Mouse (Mus musculus): Measurements from ENCODE around the gene Rplp0. TPM values are rescaled to one million over a fixed set of nuclear protein-coding genes. Genes with fewer than 3 reads are reported as not detected.

Gene Rplp0
- total RNA-seq, 2 experiments from 2014 or later = 657 to 680 TPM

GRCm38 (mm10) chr5:115579363-115579762, 20.1 kb downstream of the Rplp0 start:
- intact Hi-C loops (cut with DNase I) = no loop called here
- DNase-seq = no peak

DNA sequence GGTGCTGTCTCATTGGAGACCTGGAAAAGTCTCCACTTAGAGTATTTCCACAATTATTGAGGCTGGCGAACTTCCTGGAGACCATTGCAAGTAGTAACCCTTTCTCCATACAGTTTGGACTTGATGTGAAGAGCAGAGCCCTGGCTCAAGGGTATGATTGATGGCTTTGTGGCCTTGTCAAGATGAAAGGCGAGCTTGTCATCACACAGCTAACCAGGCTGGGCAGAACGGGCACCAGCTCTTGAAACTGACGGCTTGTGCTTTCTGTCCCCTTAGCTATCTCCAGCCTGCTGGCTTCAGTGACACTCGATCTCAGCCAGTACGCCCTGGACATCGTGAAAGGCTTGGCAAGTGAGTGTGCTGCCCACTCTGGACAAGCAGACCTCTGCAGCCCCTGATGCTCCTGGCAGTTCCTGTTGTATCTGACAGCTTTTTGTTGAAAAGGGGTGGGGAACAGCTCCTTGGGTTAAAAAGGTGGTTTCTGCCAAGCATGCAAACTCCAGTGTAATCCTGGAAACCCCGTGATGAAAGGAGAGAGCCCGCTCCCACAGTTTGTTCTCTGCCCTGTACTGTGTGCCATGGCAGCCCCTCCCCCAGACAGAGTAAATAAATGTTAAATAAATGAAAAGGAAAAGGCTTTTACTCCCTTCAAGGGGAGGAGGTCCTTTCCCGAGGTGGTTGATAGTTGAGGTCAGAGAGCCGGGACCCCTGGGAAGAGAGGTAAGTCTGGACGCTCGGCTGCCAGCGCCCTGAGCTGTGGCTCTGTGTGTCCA, 21.1 kb downstream of the Rplp0 start:
- intact Hi-C loops (cut with DNase I) = no loop called here
- no peak for DNase-seq

GRCm38 (mm10) chr5:115581662-115582061, 22.4 kb downstream of the Rplp0 start:
- DNase-seq = no peak
- intact Hi-C loops (cut with DNase I) = no loop called here

DNA sequence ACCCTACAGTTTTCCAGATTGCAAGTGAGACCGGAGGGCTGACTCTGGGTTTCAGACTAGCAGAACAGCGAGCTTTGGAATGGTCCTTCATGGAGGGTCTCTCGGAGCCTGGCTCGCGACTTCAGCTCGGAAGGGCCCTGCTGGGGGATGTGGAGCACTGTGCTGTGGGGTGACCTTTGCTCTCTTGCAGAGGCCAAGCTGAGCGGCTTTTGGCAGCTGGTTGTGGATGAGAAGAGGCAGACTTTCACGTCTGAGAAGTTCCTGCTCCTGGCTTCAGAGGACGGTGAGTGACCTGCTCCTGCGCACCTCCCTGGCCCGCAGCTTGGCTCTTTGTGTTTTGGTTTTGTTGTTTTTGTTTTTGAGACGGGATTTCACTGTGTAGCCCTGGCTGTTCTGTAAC, 26.3 kb downstream of the Rplp0 start:
- intact Hi-C loops (cut with DNase I) = no loop called here
- no peak for DNase-seq

GRCm38 (mm10) chr5:115586166-115586565, 26.9 kb downstream of the Rplp0 start:
- intact Hi-C loops (cut with DNase I) = no loop called here
- no peak for DNase-seq

GRCm38 (mm10) chr5:115586780-115587179, 27.5 kb downstream of the Rplp0 start:
- intact Hi-C loops (cut with DNase I) = no loop called here
- DNase-seq = no peak

GRCm38 (mm10) chr5:115591028-115591427, 31.8 kb downstream of the Rplp0 start:
- intact Hi-C loops (cut with DNase I) = no loop called here
- DNase-seq = no peak

- intact Hi-C loops (cut with DNase I) = no loop called here
- no peak for DNase-seq
Observed at GRCm38 (mm10) chr5:115591506-115591905, 32.2 kb downstream of the Rplp0 start.

- intact Hi-C loops (cut with DNase I) = no loop called here
- no peak for DNase-seq
Observed at GRCm38 (mm10) chr5:115603561-115603960, 44.3 kb downstream of the Rplp0 start.

- intact Hi-C loops (cut with DNase I) = no loop called here
- DNase-seq = no peak
Observed at GRCm38 (mm10) chr5:115611566-115611965, 52.3 kb downstream of the Rplp0 start.

Small RNAs within 50 kb of the gene (microRNA-seq; reads per million reads assigned to microRNA genes)
- gene Mir7029 = not detected

Other genes starting within 250 kb of the Rplp0 start
- 10 to 100 TPM; 58.7 to 59.4 TPM for gene Srsf9, start 232.3 kb upstream of the Rplp0 start, total RNA-seq (2021)
- gene Gatc, start 218.3 kb upstream of the Rplp0 start, total RNA-seq (2021) = 10 to 100 TPM; 29.6 to 29.7 TPM
- gene Triap1, start 218.2 kb upstream of the Rplp0 start, total RNA-seq (2021) = 10 to 100 TPM; 30.3 to 30.5 TPM
- 100 to 1,000 TPM; 489 to 518 TPM for gene Cox6a1, start 210.5 kb upstream of the Rplp0 start, total RNA-seq (2021)
- gene Msi1, start 129.9 kb upstream of the Rplp0 start, total RNA-seq (2021) = 100 to 1,000 TPM; 110 to 114 TPM
- gene Pla2g1b, start 93.2 kb upstream of the Rplp0 start, total RNA-seq (2021) = not detected
- 10 to 100 TPM; 28.4 to 31.5 TPM for gene Sirt4, start 74.7 kb upstream of the Rplp0 start, total RNA-seq (2021)
- 10 to 100 TPM; 23.9 to 24.7 TPM for gene Pxn, start 52.8 kb upstream of the Rplp0 start, total RNA-seq (2021)
- gene Gcn1l1, start 5.8 kb downstream of the Rplp0 start, total RNA-seq (2021) = 10 to 100 TPM; 85.8 to 87.0 TPM
- gene Rab35, start 72.4 kb downstream of the Rplp0 start, total RNA-seq (2021) = 10 to 100 TPM; 93.8 to 97.7 TPM
- gene Bicdl1, start 172.2 kb downstream of the Rplp0 start, total RNA-seq (2021) = 100 to 1,000 TPM; 144 to 151 TPM